Mouse (Mus musculus): Measurements from ENCODE around the gene Map9. TPM values are rescaled to one million over a fixed set of nuclear protein-coding genes. Genes with fewer than 3 reads are reported as not detected.

Map9 gene
- polyA plus RNA-seq, 1 experiment = 0.49 TPM

Other genes starting within 250 kb of the Map9 start
- 1.4 and 1.7 TPM in 2 replicates for gene Gucy1a1, start 212.3 kb upstream of the Map9 start, polyA plus RNA-seq (2012; rRNA removed)
- gene Npy2r, start 190.0 kb downstream of the Map9 start, polyA plus RNA-seq (2012; rRNA removed) = 0.09 TPM in 1 of 2 replicates, not detected in the other

All from thymus, adult 2 months (tissue).